Mouse (Mus musculus) CH12.LX (cell line): ENCODE results near the gene Patj. TPM values are rescaled to one million over a fixed set of nuclear protein-coding genes. Genes with fewer than 3 reads are reported as not detected.

Experiments used
- DNase-seq: peaks from one replicate; pipeline ENCODE4 v3.0.0-alpha.2; 2013; ENCODE audit errors: extremely low read depth
- H3K27ac ChIP-seq: 2 replicates; pipeline ENCODE4 v1.5.1; 2012; ENCODE audit warnings: low read depth, mild to moderate bottlenecking, control low read depth, moderate library complexity; ENCODE audit not compliant: insufficient read depth
- H3K27me3 ChIP-seq: replicated peaks from 2 replicates; pipeline ENCODE3; 2012; ENCODE audit warnings: inconsistent platforms
- H3K36me3 ChIP-seq, 2 experiments: replicated peaks in 1 of 2; 2 replicates each; pipeline versions ENCODE3 to v1.6.1; 2012; ENCODE audit warnings: inconsistent platforms in 1 of 2, low read length in 1 of 2, mild to moderate bottlenecking in 1 of 2, mixed read lengths in 1 of 2, moderate library complexity in 1 of 2; ENCODE audit not compliant: control insufficient read depth in 1 of 2, insufficient read depth in 1 of 2
- H3K4me1 ChIP-seq, 2 experiments: 2 replicates each; pipeline ENCODE4 v1.6.1; 2012; ENCODE audit warnings: inconsistent platforms in 1 of 2, moderate library complexity in 1 of 2; ENCODE audit not compliant: insufficient read depth in 2 of 2, control insufficient read depth in 1 of 2
- H3K4me2 ChIP-seq: 2 replicates; pipeline ENCODE4 v1.6.1; 2012; ENCODE audit warnings: low read depth, mild to moderate bottlenecking, control low read depth; ENCODE audit not compliant: poor library complexity, insufficient read depth, severe bottlenecking
- H3K4me3 ChIP-seq, 3 experiments: fragments of 150-350 bp in 1 of 3; sonication (generic) in 1 of 3; replicated peaks in 1 of 3; 2 replicates each; pipeline versions ENCODE3 to v1.5.1; 2011 to 2012; ENCODE audit warnings: low read depth in 2 of 3, low read length in 2 of 3, mild to moderate bottlenecking in 2 of 3, moderate library complexity in 2 of 3, control low read depth in 1 of 3, improper control_type of control experiment in 1 of 3, inconsistent platforms in 1 of 3, mixed read lengths in 1 of 3; ENCODE audit not compliant: poor library complexity in 1 of 3
- H3K79me2 ChIP-seq: replicated peaks from 2 replicates; pipeline ENCODE4 v1.6.1; 2012; ENCODE audit warnings: mild to moderate bottlenecking, moderate library complexity; ENCODE audit not compliant: control insufficient read depth, poor library complexity, insufficient read depth, severe bottlenecking; ENCODE audit errors: extremely low read depth
- H3K9ac ChIP-seq: 2 replicates; pipeline ENCODE4 v1.6.1; 2012; ENCODE audit warnings: low read depth, mild to moderate bottlenecking, control low read depth, moderate library complexity; ENCODE audit not compliant: insufficient read depth
- H3K9me3 ChIP-seq: replicated peaks from 2 replicates; pipeline ENCODE3; 2012; ENCODE audit warnings: low read length, inconsistent platforms, mixed read lengths
- BHLHE40 ChIP-seq: IDR thresholded peaks from 2 replicates; pipeline ENCODE4 v1.6.1; 2011; ENCODE audit warnings: mild to moderate bottlenecking, low read depth, low read length, improper control_type of control experiment
- CHD1 ChIP-seq: IDR thresholded peaks from 2 replicates; pipeline ENCODE4 v1.6.1; 2012; ENCODE audit warnings: low read depth, low read length, improper control_type of control experiment, inconsistent platforms
- CHD2 ChIP-seq: IDR thresholded peaks from 2 replicates; pipeline ENCODE4 v1.6.1; 2011; ENCODE audit warnings: low read length, improper control_type of control experiment
- HCFC1 ChIP-seq: IDR thresholded peaks from 2 replicates; pipeline ENCODE4 v1.6.1; 2012; ENCODE audit warnings: low read depth, mild to moderate bottlenecking, inconsistent platforms, low read length, improper control_type of control experiment
- IRF4 ChIP-seq: IDR thresholded peaks from 2 replicates; pipeline ENCODE4 v1.6.1; 2014; ENCODE audit warnings: low read depth, mild to moderate bottlenecking, inconsistent platforms, low read length, improper control_type of control experiment
- KAT2A ChIP-seq: IDR thresholded peaks from 2 replicates; pipeline ENCODE4 v1.6.1; 2012; ENCODE audit warnings: low read length, improper control_type of control experiment, inconsistent platforms; ENCODE audit not compliant: insufficient replicate concordance
- MAZ ChIP-seq: IDR thresholded peaks from 2 replicates; pipeline ENCODE4 v1.6.1; 2012; ENCODE audit warnings: low read depth, mild to moderate bottlenecking, inconsistent platforms, low read length, improper control_type of control experiment, moderate library complexity
- PAX5 ChIP-seq: IDR thresholded peaks from 2 replicates; pipeline ENCODE4 v1.6.1; 2012; ENCODE audit warnings: low read length, inconsistent platforms, mixed read lengths
- POLR2A ChIP-seq: IDR thresholded peaks from 2 replicates; pipeline ENCODE4 v1.6.1; 2011; ENCODE audit warnings: low read depth, mild to moderate bottlenecking, improper control_type of control experiment, low read length
- SIN3A ChIP-seq: IDR thresholded peaks from 2 replicates; pipeline ENCODE4 v1.6.1; 2012; ENCODE audit warnings: low read length, improper control_type of control experiment, inconsistent platforms
- USF1 ChIP-seq: IDR thresholded peaks from 2 replicates; pipeline ENCODE4 v1.6.1; 2014; ENCODE audit warnings: low read depth, mild to moderate bottlenecking, inconsistent platforms, low read length, improper control_type of control experiment
- USF2 ChIP-seq: conservative IDR thresholded peaks from 2 replicates; pipeline ENCODE4 v1.6.1; 2011; ENCODE audit warnings: low read depth, low read length, improper control_type of control experiment
- dilution Hi-C: fragments of 300-500 bp; cut with MboI; formaldehyde crosslinking; loops from 2 replicates; pipeline ENCODE4 v1.14.3; 2020; ENCODE audit warnings: low sequenced_read_pairs; ENCODE audit not compliant: extremely low pct_unique_long_range_greater_than_20kb, extremely low pct_ligation_motif_present
- in situ Hi-C: fragments of 300-500 bp; cut with MboI; formaldehyde crosslinking; loops from 3 replicates; pipeline ENCODE4 v1.14.3; 2019; ENCODE audit warnings: low sequenced_read_pairs, low pct_ligation_motif_present, low pct_unique_long_range_greater_than_20kb, mixed read lengths
- polyA plus RNA-seq: library from polyadenylated mRNA; unstranded; fragments of >175 nt; gene quantifications from 2 replicates; pipeline ENCODE4 v1.2.1, GENCODE M21; 2012; ENCODE audit warnings: low read depth; ENCODE audit not compliant: insufficient read length
- total RNA-seq, 2 experiments: library from RNA; depleted of rRNA; stranded (reverse); fragments of 300-350 nt in 1 of 2; fragments of >200 nt in 1 of 2; gene quantifications; 2 replicates each; pipeline ENCODE4 v1.2.3; 2012 to 2014

The Patj gene
- total and polyA plus RNA-seq, 3 experiments, result 1.2 to 6.1 (median 2.0) TPM

- TF ChIP-seq USF1 (no peak), SIN3A (no peak), PAX5 (no peak), IRF4 (no peak), USF2 (no peak), BHLHE40 (no peak), CHD1 (no peak), MAZ (no peak), KAT2A (no peak), POLR2A (no peak), CHD2 (no peak)
- no peak overlapping the region for H3K27ac ChIP-seq
- H3K36me3 ChIP-seq, result no peaks in the 10 kb centered on the region
- H3K9me3 ChIP-seq, result peaks cover 14% of the 10 kb centered on the region
- H3K9ac ChIP-seq, result no peak overlapping the region
- H3K27me3 ChIP-seq, result no peaks in the 10 kb centered on the region
- H3K79me2 ChIP-seq, result no peaks in the 10 kb centered on the region
- H3K4me3 ChIP-seq, result no peak overlapping the region
- H3K4me2 ChIP-seq, result no peak overlapping the region
- no peaks in the 10 kb centered on the region for H3K4me1 ChIP-seq
- in situ Hi-C loops, result no loop called here
- dilution Hi-C loops, result no loop called here
- DNase-seq, result no peak
These were observed 128.9 kb downstream of the Patj start for GRCm38 (mm10) chr4:98524525-98524924.

DNA sequence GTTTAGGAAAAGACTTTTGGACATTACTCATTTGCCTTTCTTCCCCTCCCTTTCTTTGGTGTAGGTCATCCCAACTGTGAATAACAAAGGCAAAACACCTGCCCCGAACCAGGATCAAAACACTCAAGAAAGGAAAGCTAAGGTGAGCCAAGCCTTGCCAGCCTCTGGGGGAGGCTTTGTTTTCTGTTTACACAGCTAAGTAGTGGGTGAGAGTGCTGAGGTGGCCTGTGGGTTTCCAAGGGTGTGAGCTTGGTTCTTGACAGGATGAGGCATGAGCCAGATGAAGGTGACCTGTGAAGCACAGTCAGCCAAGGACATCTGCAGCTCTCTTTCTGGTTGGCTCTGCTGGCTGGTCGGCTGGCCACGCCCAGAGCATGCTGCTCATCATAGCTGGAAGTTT, 139.9 kb downstream of the Patj start:
- no peak for DNase-seq
- TF ChIP-seq MAZ (no peak), HCFC1 (no peak)
- in situ Hi-C loops, result no loop called here

GRCm38 (mm10) chr4:98541591-98541990, 146.0 kb downstream of the Patj start:
- no peak overlapping the region for H3K9ac ChIP-seq
- DNase-seq, result no peak
- in situ Hi-C loops, result no loop called here
- dilution Hi-C loops, result no loop called here
- H3K9me3 ChIP-seq, result peaks cover 22% of the 10 kb centered on the region
- no peaks in the 10 kb centered on the region for H3K36me3 ChIP-seq
- no peaks in the 10 kb centered on the region for H3K27me3 ChIP-seq
- H3K79me2 ChIP-seq, result no peaks in the 10 kb centered on the region
- TF ChIP-seq KAT2A (no peak), IRF4 (no peak)
- TF ChIP-seq, all 38 proteins: peak for 0
- no peak overlapping the region for H3K4me2 ChIP-seq
- no peak overlapping the region for H3K27ac ChIP-seq
- no peaks in the 10 kb centered on the region for H3K4me1 ChIP-seq
- no peak overlapping the region for H3K4me3 ChIP-seq

More for the DNA sequence above, 139.9 kb downstream of the Patj start:
- no peak overlapping the region for H3K27ac ChIP-seq
- no peaks in the 10 kb centered on the region for H3K36me3 ChIP-seq
- H3K4me1 ChIP-seq, result no peaks in the 10 kb centered on the region
- dilution Hi-C loops, result no loop called here
- peaks cover 16% of the 10 kb centered on the region for H3K9me3 ChIP-seq
- no peak overlapping the region for H3K9ac ChIP-seq
- H3K79me2 ChIP-seq, result no peaks in the 10 kb centered on the region
- H3K27me3 ChIP-seq, result no peaks in the 10 kb centered on the region
- no peak overlapping the region for H3K4me2 ChIP-seq
- no peak overlapping the region for H3K4me3 ChIP-seq
